Mouse (Mus musculus): ENCODE measurements around the gene Hoxa9.

- TF ChIP-seq POLR2A (IDR thresholded peaks at IDR 0.05; ENCODE audit: insufficient read depth, low read depth, low read length) = no peak
- TF ChIP-seq CTCF (IDR thresholded peaks at IDR 0.05) = no peak
- TF ChIP-seq EP300 (IDR thresholded peaks at IDR 0.05; ENCODE audit: insufficient read depth, low read depth, low read length) = no peak
These were observed 21.3 kb upstream of the Hoxa9 start for GRCm38 (mm10) chr6:52252016-52252774.

Measured in heart, adult 2 months (tissue).